In genomic region chr7:50168778-50169177, GRCm38 (mm10) we compare ENCODE assay signal across 25 mouse cellular contexts.
"Had no signal": no experiment of that assay in that cellular context is flagged by ENCODE, and none has a peak within 500 bp of the region (broad histone marks: within the 10 kb centered on the region; RNA-seq: fewer than 3 reads in every experiment).

No protein-coding gene starts in this region.

- H3K36me3 ChIP-seq: heart, embryonic 10.5 days; heart, embryonic 12.5 days; hindbrain, embryonic 13.5 days; hindbrain, embryonic 15.5 days; kidney, embryonic 15.5 days; liver, embryonic 13.5 days; liver, embryonic 15.5 days had no signal

- H3K27me3 ChIP-seq: heart, embryonic 12.5 days; hindbrain, embryonic 13.5 days; hindbrain, embryonic 15.5 days; kidney, embryonic 15.5 days; liver, embryonic 13.5 days; liver, embryonic 15.5 days had no signal

- H3K4me3 ChIP-seq: heart, embryonic 10.5 days; heart, embryonic 12.5 days; hindbrain, embryonic 13.5 days; hindbrain, embryonic 15.5 days; kidney, embryonic 15.5 days; liver, embryonic 13.5 days; liver, embryonic 15.5 days had no signal

- H3K9me3 ChIP-seq: heart, embryonic 10.5 days; heart, embryonic 12.5 days; hindbrain, embryonic 13.5 days; hindbrain, embryonic 15.5 days; kidney, embryonic 15.5 days; liver, embryonic 15.5 days had no signal

- H3K9ac ChIP-seq: heart, embryonic 12.5 days; hindbrain, embryonic 13.5 days; hindbrain, embryonic 15.5 days; kidney, embryonic 15.5 days; liver, embryonic 13.5 days; liver, embryonic 15.5 days had no signal

- DNase-seq: gastrocnemius, postnatal 14 days; gastrocnemius, postnatal 36 days; heart, adult 18-20 months; heart, postnatal 10 days; heart, postnatal 36 days; kidney, adult 11 months; kidney, adult 2 months; kidney, adult 9 months; kidney, postnatal 14 days; kidney, postnatal 36 days; layer of hippocampus, adult 9-11 months; layer of hippocampus, postnatal 36 days; left cerebral cortex, postnatal 4 days; liver; liver, embryonic 13.5 days had no signal

- ATAC-seq: hindbrain, postnatal 0 days; intestine, embryonic 16.5 days had no signal

- H3K27ac ChIP-seq: heart, embryonic 10.5 days; hindbrain, embryonic 13.5 days; hindbrain, embryonic 15.5 days; hindbrain, postnatal 0 days; kidney, embryonic 15.5 days; kidney, postnatal 0 days; liver, embryonic 13.5 days; liver, embryonic 15.5 days had no signal

- H3K4me1 ChIP-seq: heart, embryonic 10.5 days; heart, embryonic 12.5 days; hindbrain, embryonic 13.5 days; hindbrain, embryonic 15.5 days; kidney, embryonic 15.5 days; liver, embryonic 13.5 days; liver, embryonic 15.5 days had no signal

- H3K4me2 ChIP-seq: heart, embryonic 12.5 days; hindbrain, embryonic 13.5 days; hindbrain, embryonic 15.5 days; kidney, embryonic 15.5 days; liver, embryonic 11.5 days; liver, embryonic 13.5 days; liver, embryonic 15.5 days had no signal
